Mouse (Mus musculus) T-helper 2 cell (primary cell): ENCODE results near the gene Efr3b.

ENCODE experiments used
- in situ Hi-C: fragments of 300-600 bp; cut with MboI, MseI; formaldehyde crosslinking; loops from one replicate; pipeline ENCODE4 v1.15.1; 2025; ENCODE audit warnings: high pct_unique_total_duplicates

Efr3b gene

GRCm38 (mm10) chr12:4038061-4039041 is at the start of gene Efr3b:
Gene Efr3b (minus strand): TSS chr12:4038915.
- in situ Hi-C loops = no loop called here

GRCm38 (mm10) chr12:4083441-4083840 is 44.7 kb upstream of the Efr3b start:
- in situ Hi-C loops = no loop called here

GRCm38 (mm10) chr12:4082132-4083001 is 43.7 kb upstream of the Efr3b start, which contains the start of gene Dnajc27:
Gene Dnajc27 (plus strand): TSS chr12:4082583.
- in situ Hi-C loops = no loop called here

- in situ Hi-C loops = no loop called here
Measured at GRCm38 (mm10) chr12:4080311-4080710, 41.6 kb upstream of the Efr3b start.

GRCm38 (mm10) chr12:4078069-4078468 is 39.4 kb upstream of the Efr3b start:
- in situ Hi-C loops = loop anchor here (5.0 kb wide), 2 partner anchors 96 to 151 kb away; no protein-coding TSS in a partner anchor

- in situ Hi-C loops = loop anchor here (5.0 kb wide), 2 partner anchors 94 to 149 kb away; no protein-coding TSS in a partner anchor
Measured at GRCm38 (mm10) chr12:4076383-4076782, 37.7 kb upstream of the Efr3b start.

- in situ Hi-C loops = loop anchor here (5.0 kb wide), 2 partner anchors 93 to 148 kb away; no protein-coding TSS in a partner anchor
Measured at GRCm38 (mm10) chr12:4075407-4075806, 36.7 kb upstream of the Efr3b start.

- in situ Hi-C loops = no loop called here
Measured at GRCm38 (mm10) chr12:4071671-4072070, 33.0 kb upstream of the Efr3b start.

GRCm38 (mm10) chr12:4068551-4068950 is 29.8 kb upstream of the Efr3b start:
- in situ Hi-C loops = no loop called here

- in situ Hi-C loops = no loop called here
Measured at GRCm38 (mm10) chr12:4066681-4067459, 28.2 kb upstream of the Efr3b start.

- in situ Hi-C loops = no loop called here
Measured at GRCm38 (mm10) chr12:4065944-4066343, 27.2 kb upstream of the Efr3b start.

- in situ Hi-C loops = no loop called here
Measured at GRCm38 (mm10) chr12:4065498-4065897, 26.8 kb upstream of the Efr3b start.

- in situ Hi-C loops = no loop called here
Measured at GRCm38 (mm10) chr12:4059683-4060082, 21.0 kb upstream of the Efr3b start.

- in situ Hi-C loops = no loop called here
Measured at GRCm38 (mm10) chr12:4058321-4058720, 19.6 kb upstream of the Efr3b start.

GRCm38 (mm10) chr12:4054845-4055244 is 16.1 kb upstream of the Efr3b start:
- in situ Hi-C loops = no loop called here

GRCm38 (mm10) chr12:4053643-4054042 is 14.9 kb upstream of the Efr3b start:
- in situ Hi-C loops = no loop called here

- in situ Hi-C loops = no loop called here
Measured at GRCm38 (mm10) chr12:4050861-4051425, 12.2 kb upstream of the Efr3b start.

- in situ Hi-C loops = no loop called here
Measured at GRCm38 (mm10) chr12:4048031-4048430, 9.3 kb upstream of the Efr3b start.

GRCm38 (mm10) chr12:4045992-4046391 is 7.3 kb upstream of the Efr3b start:
- in situ Hi-C loops = no loop called here

- in situ Hi-C loops = no loop called here
Measured at GRCm38 (mm10) chr12:4042411-4042810, 3.7 kb upstream of the Efr3b start.

GRCm38 (mm10) chr12:4039046-4039445 is 331 bp upstream of the Efr3b start:
- in situ Hi-C loops = no loop called here
